Mouse (Mus musculus): ENCODE measurements around the gene Sphk2.
"Not testable (repeated sequence)": the region's sequence is repeated elsewhere in the genome, so short reads cannot be mapped to it uniquely, and the experiment has no call there.

Sphk2 gene

GRCm38 (mm10) chr7:45693921-45694591 is 23.7 kb downstream of the Sphk2 start, which contains the start of gene Sec1:
Gene Sec1 (minus strand): TSS chr7:45694402.
- DNase-seq (ENCODE audit: low spot score in 2 of 2) = no peak

GRCm38 (mm10) chr7:45692364-45692763 is 25.4 kb downstream of the Sphk2 start:
- DNase-seq (ENCODE audit: low spot score in 2 of 2) = no peak

GRCm38 (mm10) chr7:45689800-45690199 is 28.0 kb downstream of the Sphk2 start:
- no peak for DNase-seq (ENCODE audit: low spot score in 2 of 2)

GRCm38 (mm10) chr7:45689099-45689498 is 28.7 kb downstream of the Sphk2 start:
- no peak for DNase-seq (ENCODE audit: low spot score in 2 of 2)

- DNase-seq (ENCODE audit: low spot score in 2 of 2) = no peak
Measured at GRCm38 (mm10) chr7:45686841-45687240, 31.0 kb downstream of the Sphk2 start.

GRCm38 (mm10) chr7:45685811-45686210 is 32.0 kb downstream of the Sphk2 start:
- no peak for DNase-seq (ENCODE audit: low spot score in 2 of 2)

- no peak for DNase-seq (ENCODE audit: low spot score in 2 of 2)
Measured at GRCm38 (mm10) chr7:45683396-45684050, 34.3 kb downstream of the Sphk2 start, which contains the start of gene Ntn5. Gene Ntn5 (plus strand): TSS chr7:45684022.

- peak; percentile 77 to 83 for DNase-seq (ENCODE audit: low spot score in 2 of 2)
Measured at GRCm38 (mm10) chr7:45682144-45683126, 35.4 kb downstream of the Sphk2 start.

- DNase-seq (ENCODE audit: low spot score in 2 of 2) = peak; percentile 74 to 79
Measured at GRCm38 (mm10) chr7:45681046-45681736, 36.6 kb downstream of the Sphk2 start.

- peak; percentile 69 to 78 for DNase-seq (ENCODE audit: low spot score in 2 of 2)
Measured at GRCm38 (mm10) chr7:45679966-45680621, 37.7 kb downstream of the Sphk2 start.

- DNase-seq (ENCODE audit: low spot score in 2 of 2) = no peak
Measured at GRCm38 (mm10) chr7:45678513-45678912, 39.3 kb downstream of the Sphk2 start.

- no peak for DNase-seq (ENCODE audit: low spot score in 2 of 2)
Measured at GRCm38 (mm10) chr7:45677627-45678295, 40.0 kb downstream of the Sphk2 start.

- DNase-seq (ENCODE audit: low spot score in 2 of 2) = no peak
Measured at GRCm38 (mm10) chr7:45668921-45669320, 48.9 kb downstream of the Sphk2 start.

GRCm38 (mm10) chr7:45667761-45668160 is 50.0 kb downstream of the Sphk2 start:
- DNase-seq (ENCODE audit: low spot score in 2 of 2) = no peak

GRCm38 (mm10) chr7:45666161-45666560 is 51.6 kb downstream of the Sphk2 start, which contains the start of gene Fut2:
Gene Fut2 (minus strand): TSS chr7:45666394.
- no peak for DNase-seq (ENCODE audit: low spot score in 2 of 2)

- no peak for DNase-seq (ENCODE audit: low spot score in 2 of 2)
Measured at GRCm38 (mm10) chr7:45665303-45666138, 52.3 kb downstream of the Sphk2 start.

GRCm38 (mm10) chr7:45661702-45662101 is 56.1 kb downstream of the Sphk2 start:
- not testable (repeated sequence) for DNase-seq (ENCODE audit: low spot score in 2 of 2)

- no peak for DNase-seq (ENCODE audit: low spot score in 2 of 2)
Measured at GRCm38 (mm10) chr7:45660746-45661478, 56.9 kb downstream of the Sphk2 start.
